Mouse (Mus musculus) intestine, embryonic 15.5 days (tissue): ENCODE data around the gene Pon3. TPM values are rescaled to one million over a fixed set of nuclear protein-coding genes. Genes with fewer than 3 reads are reported as not detected.

Experiments used
- ATAC-seq: fragments of 200-750 bp; cut with Nextera tagmentation; 2 replicates; pipeline ENCODE4 v1.8.0; 2017; ENCODE audit warnings: moderate TSS enrichment, moderate library complexity
- H3K27ac ChIP-seq: fragments of 300-500 bp; sonication (generic); 2 replicates; pipeline ENCODE4 v1.5.1; 2015; ENCODE audit warnings: mild to moderate bottlenecking, inconsistent platforms
- H3K27me3 ChIP-seq: fragments of 300-500 bp; sonication (generic); replicated peaks from 2 replicates; pipeline ENCODE4 v1.6.1; 2015; ENCODE audit warnings: inconsistent platforms
- H3K36me3 ChIP-seq: fragments of 300-500 bp; sonication (generic); 2 replicates; pipeline ENCODE4 v1.6.1; 2015; ENCODE audit warnings: inconsistent platforms
- H3K4me1 ChIP-seq: fragments of 300-500 bp; sonication (generic); replicated peaks from 2 replicates; pipeline ENCODE4 v1.6.1; 2015; ENCODE audit warnings: inconsistent platforms
- H3K4me2 ChIP-seq: fragments of 300-500 bp; sonication (generic); replicated peaks from 2 replicates; pipeline ENCODE4 v1.6.1; 2015; ENCODE audit warnings: mild to moderate bottlenecking, inconsistent platforms
- H3K4me3 ChIP-seq: fragments of 300-500 bp; sonication (generic); replicated peaks from 2 replicates; pipeline ENCODE4 v1.5.1; 2015; ENCODE audit warnings: inconsistent platforms
- H3K9ac ChIP-seq: fragments of 300-500 bp; sonication (generic); 2 replicates; pipeline ENCODE4 v1.6.1; 2015; ENCODE audit warnings: inconsistent platforms
- H3K9me3 ChIP-seq: fragments of 300-500 bp; sonication (generic); 2 replicates; pipeline ENCODE4 v1.6.1; 2016; ENCODE audit warnings: inconsistent platforms
- WGBS: fragments of 180-500 bp; shearing (Covaris S2); methylation state at CpG from one replicate; pipeline ENCODE4 v1.1.7; 2015; 5-methylcytosine and 5-hydroxymethylcytosine counted together
- polyA plus RNA-seq: library from polyadenylated mRNA; unstranded; fragments of >200 nt; fragmentation: Nextera tagmentation; extraction: Ambion mirVana; gene quantifications from 2 replicates; pipeline ENCODE4 v1.2.1, GENCODE M21; 2015

The Pon3 gene
- polyA plus RNA-seq, 1 experiment from 2014 or later = 22.4 TPM

GRCm38 (mm10) chr6:5190761-5191160 lies 65.3 kb downstream of the Pon3 start:
- 79% methylated on average over 4 of the region's 4 CpGs for WGBS
- ATAC-seq = no peak

GRCm38 (mm10) chr6:5189507-5189906 lies 66.6 kb downstream of the Pon3 start:
- ATAC-seq = no peak
- no peak overlapping the region for H3K27ac ChIP-seq
- H3K36me3 ChIP-seq = no peaks in the 10 kb centered on the region
- no peaks in the 10 kb centered on the region for H3K27me3 ChIP-seq
- no peak overlapping the region for H3K9ac ChIP-seq
- H3K4me1 ChIP-seq = no peaks in the 10 kb centered on the region
- WGBS = 60% methylated on average over 4 of the region's 4 CpGs
- H3K4me3 ChIP-seq = no peak overlapping the region
- H3K9me3 ChIP-seq = no peaks in the 10 kb centered on the region
- H3K4me2 ChIP-seq = no peak overlapping the region

More at GRCm38 (mm10) chr6:5190761-5191160, 65.3 kb downstream of the Pon3 start:
- Histone ChIP-seq H3K4me2 (no peak overlapping the region), H3K36me3 (no peaks in the 10 kb centered on the region), H3K9me3 (no peaks in the 10 kb centered on the region), H3K27me3 (no peaks in the 10 kb centered on the region), H3K27ac (no peak overlapping the region), H3K4me3 (no peak overlapping the region), H3K9ac (no peak overlapping the region), H3K4me1 (no peaks in the 10 kb centered on the region)

GRCm38 (mm10) chr6:5188938-5189337 lies 67.1 kb downstream of the Pon3 start:
- no peak for ATAC-seq
- Histone ChIP-seq H3K9ac (no peak overlapping the region), H3K4me2 (no peak overlapping the region), H3K27ac (no peak overlapping the region), H3K27me3 (no peaks in the 10 kb centered on the region), H3K36me3 (no peaks in the 10 kb centered on the region), H3K4me3 (no peak overlapping the region), H3K9me3 (no peaks in the 10 kb centered on the region), H3K4me1 (no peaks in the 10 kb centered on the region)
- 62% methylated on average over 6 of the region's 6 CpGs for WGBS

GRCm38 (mm10) chr6:5188036-5188435 lies 68.0 kb downstream of the Pon3 start:
- H3K9ac ChIP-seq = no peak overlapping the region
- H3K36me3 ChIP-seq = no peaks in the 10 kb centered on the region
- no peak overlapping the region for H3K27ac ChIP-seq
- H3K27me3 ChIP-seq = no peaks in the 10 kb centered on the region
- H3K4me2 ChIP-seq = no peak overlapping the region
- H3K4me1 ChIP-seq = no peaks in the 10 kb centered on the region
- H3K9me3 ChIP-seq = no peaks in the 10 kb centered on the region
- no peak overlapping the region for H3K4me3 ChIP-seq
- ATAC-seq = no peak
- 76% methylated on average over 5 of the region's 5 CpGs for WGBS

GRCm38 (mm10) chr6:5187586-5187985 lies 68.5 kb downstream of the Pon3 start:
- 75% methylated on average over 6 of the region's 6 CpGs for WGBS
- no peak for ATAC-seq
- H3K4me1 ChIP-seq = no peaks in the 10 kb centered on the region
- H3K9me3 ChIP-seq = no peaks in the 10 kb centered on the region
- H3K36me3 ChIP-seq = no peaks in the 10 kb centered on the region
- H3K4me3 ChIP-seq = no peak overlapping the region
- no peak overlapping the region for H3K27ac ChIP-seq
- no peak overlapping the region for H3K9ac ChIP-seq
- H3K4me2 ChIP-seq = no peak overlapping the region
- no peaks in the 10 kb centered on the region for H3K27me3 ChIP-seq

- no peaks in the 10 kb centered on the region for H3K9me3 ChIP-seq
- no peak overlapping the region for H3K4me2 ChIP-seq
- H3K36me3 ChIP-seq = no peaks in the 10 kb centered on the region
- no peak overlapping the region for H3K27ac ChIP-seq
- no peaks in the 10 kb centered on the region for H3K4me1 ChIP-seq
- H3K4me3 ChIP-seq = no peak overlapping the region
- H3K9ac ChIP-seq = no peak overlapping the region
- H3K27me3 ChIP-seq = no peaks in the 10 kb centered on the region
- WGBS = 83% methylated on average over 7 of the region's 7 CpGs
- ATAC-seq = no peak
Measured at GRCm38 (mm10) chr6:5186229-5186950, 69.7 kb downstream of the Pon3 start.

GRCm38 (mm10) chr6:5180645-5181044 lies 75.4 kb downstream of the Pon3 start:
- Histone ChIP-seq H3K4me1 (no peaks in the 10 kb centered on the region), H3K27ac (no peak overlapping the region), H3K27me3 (no peaks in the 10 kb centered on the region), H3K9me3 (no peaks in the 10 kb centered on the region), H3K4me3 (no peak overlapping the region), H3K36me3 (no peaks in the 10 kb centered on the region), H3K9ac (no peak overlapping the region), H3K4me2 (no peak overlapping the region)
- ATAC-seq = no peak
- WGBS = 70% methylated on average over 5 of the region's 5 CpGs

GRCm38 (mm10) chr6:5179189-5179588 lies 76.9 kb downstream of the Pon3 start:
- ATAC-seq = no peak
- WGBS = 94% methylated on average over 6 of the region's 6 CpGs
- Histone ChIP-seq H3K27ac (no peak overlapping the region), H3K4me2 (no peak overlapping the region), H3K9me3 (no peaks in the 10 kb centered on the region), H3K4me1 (no peaks in the 10 kb centered on the region), H3K4me3 (no peak overlapping the region), H3K36me3 (no peaks in the 10 kb centered on the region), H3K27me3 (no peaks in the 10 kb centered on the region), H3K9ac (no peak overlapping the region)

GRCm38 (mm10) chr6:5177967-5178891 lies 77.9 kb downstream of the Pon3 start:
- Histone ChIP-seq H3K27ac (no peak overlapping the region), H3K4me1 (no peaks in the 10 kb centered on the region), H3K9me3 (no peaks in the 10 kb centered on the region), H3K36me3 (no peaks in the 10 kb centered on the region), H3K27me3 (no peaks in the 10 kb centered on the region), H3K4me3 (no peak overlapping the region), H3K9ac (no peak overlapping the region), H3K4me2 (peak overlapping the region; percentile 22; the same call in 1 of the 2 replicates)
- ATAC-seq = no peak
- WGBS = 57% methylated on average over 19 of the region's 19 CpGs

GRCm38 (mm10) chr6:5174179-5174812 lies 81.8 kb downstream of the Pon3 start:
- 80% methylated on average over 10 of the region's 10 CpGs for WGBS
- no peak overlapping the region for H3K4me2 ChIP-seq

GRCm38 (mm10) chr6:5172571-5172970 lies 83.5 kb downstream of the Pon3 start:
- Histone ChIP-seq H3K4me1 (no peaks in the 10 kb centered on the region), H3K4me2 (no peak overlapping the region)

More at GRCm38 (mm10) chr6:5174179-5174812, 81.8 kb downstream of the Pon3 start:
- Histone ChIP-seq H3K27ac (no peak overlapping the region), H3K4me1 (no peaks in the 10 kb centered on the region), H3K4me3 (no peak overlapping the region), H3K9me3 (no peaks in the 10 kb centered on the region), H3K27me3 (no peaks in the 10 kb centered on the region), H3K9ac (no peak overlapping the region), H3K36me3 (no peaks in the 10 kb centered on the region)
- ATAC-seq = no peak

GRCm38 (mm10) chr6:5171418-5171817 lies 84.7 kb downstream of the Pon3 start:
- Histone ChIP-seq H3K9ac (no peak overlapping the region), H3K27me3 (no peaks in the 10 kb centered on the region), H3K36me3 (no peaks in the 10 kb centered on the region), H3K27ac (no peak overlapping the region), H3K4me1 (no peaks in the 10 kb centered on the region), H3K4me2 (no peak overlapping the region), H3K4me3 (no peak overlapping the region), H3K9me3 (no peaks in the 10 kb centered on the region)
- ATAC-seq = no peak
- 77% methylated on average over 4 of the region's 4 CpGs for WGBS

More at GRCm38 (mm10) chr6:5172571-5172970, 83.5 kb downstream of the Pon3 start:
- H3K9ac ChIP-seq = no peak overlapping the region
- no peaks in the 10 kb centered on the region for H3K27me3 ChIP-seq
- ATAC-seq = no peak
- 76% methylated on average over 9 of the region's 9 CpGs for WGBS
- H3K9me3 ChIP-seq = no peaks in the 10 kb centered on the region
- H3K36me3 ChIP-seq = no peaks in the 10 kb centered on the region
- no peak overlapping the region for H3K27ac ChIP-seq
- no peak overlapping the region for H3K4me3 ChIP-seq
